Mouse (Mus musculus) hindbrain, postnatal 0 days (tissue): Measurements from ENCODE around the gene Spesp1. TPM values are rescaled to one million over a fixed set of nuclear protein-coding genes. Genes with fewer than 3 reads are reported as not detected.

Source experiments
- ATAC-seq: fragments of 200-750 bp; cut with Nextera tagmentation; 2 replicates; pipeline ENCODE4 v1.8.0; 2017; ENCODE audit warnings: mild to moderate bottlenecking, moderate TSS enrichment, moderate library complexity
- DNase-seq: peaks from one replicate; pipeline ENCODE4 v3.0.0-alpha.2; 2015; ENCODE audit warnings: low spot score
- H3K27ac ChIP-seq: fragments of 300-500 bp; sonication (generic); 2 replicates; pipeline ENCODE4 v1.5.1; 2014; ENCODE audit warnings: mild to moderate bottlenecking
- H3K27me3 ChIP-seq: fragments of 300-500 bp; sonication (generic); 2 replicates; pipeline ENCODE4 v1.6.1; 2014; ENCODE audit warnings: low read length, mixed read lengths; ENCODE audit not compliant: insufficient read depth
- H3K36me3 ChIP-seq: fragments of 300-500 bp; sonication (generic); 2 replicates; pipeline ENCODE4 v1.6.1; 2014; ENCODE audit warnings: low read length, mixed read lengths; ENCODE audit not compliant: insufficient read depth
- H3K4me1 ChIP-seq: fragments of 300-500 bp; sonication (generic); 2 replicates; pipeline ENCODE4 v1.6.1; 2014; ENCODE audit warnings: antibody characterized with exemption, low read length, mixed read lengths; ENCODE audit not compliant: insufficient read depth
- H3K4me2 ChIP-seq: fragments of 300-500 bp; sonication (generic); 2 replicates; pipeline ENCODE4 v1.6.1; 2014; ENCODE audit warnings: low read depth, mild to moderate bottlenecking, low read length, moderate library complexity, mixed read lengths
- H3K4me3 ChIP-seq: fragments of 300-500 bp; sonication (generic); 2 replicates; pipeline ENCODE4 v1.5.1; 2014; ENCODE audit warnings: low read length
- H3K9ac ChIP-seq: fragments of 300-500 bp; sonication (generic); replicated peaks from 2 replicates; pipeline ENCODE4 v1.6.1; 2014; ENCODE audit warnings: mild to moderate bottlenecking, low read length, moderate library complexity, mixed read lengths
- H3K9me3 ChIP-seq: fragments of 300-500 bp; sonication (generic); 2 replicates; pipeline ENCODE4 v1.6.1; 2016; ENCODE audit warnings: low read length, mixed read lengths
- CTCF ChIP-seq: IDR thresholded peaks from 2 replicates; pipeline ENCODE4 v1.5.1; 2016; ENCODE audit warnings: antibody characterized with exemption, control low read depth, low read depth
- WGBS: fragments of 180-500 bp; shearing (Covaris S2); extraction: QIAGEN DNeasy Blood & Tissue Kit; methylation state at CpG from one replicate; pipeline ENCODE4 v1.1.7; 2014; 5-methylcytosine and 5-hydroxymethylcytosine counted together
- microRNA-seq, 2 experiments: library from miRNA; unstranded; fragments of <30 nt; microRNA quantifications; one replicate each; pipeline ENCODE4; 2016
- polyA plus RNA-seq: library from polyadenylated mRNA; unstranded; fragments of >200 nt; fragmentation: Nextera tagmentation; extraction: Ambion mirVana; gene quantifications from 2 replicates; pipeline ENCODE4 v1.2.1, GENCODE M21; 2015
- total RNA-seq: library from RNA; depleted of rRNA; stranded (reverse); fragments of >200 nt; gene quantifications from 2 replicates; pipeline ENCODE4 v1.2.3, GENCODE M21; 2014; rRNA removed

The Spesp1 gene
- total and polyA plus RNA-seq, 2 experiments from 2014 or later: not detected

GRCm38 (mm10) chr9:62235501-62235900 lies 46.5 kb downstream of the Spesp1 start:
- Histone ChIP-seq H3K9me3 (no peaks in the 10 kb centered on the region), H3K36me3 (no peaks in the 10 kb centered on the region), H3K4me3 (no peak overlapping the region), H3K27me3 (no peaks in the 10 kb centered on the region), H3K27ac (no peak overlapping the region), H3K9ac (no peak overlapping the region), H3K4me2 (no peak overlapping the region), H3K4me1 (no peaks in the 10 kb centered on the region)
- no peak for TF ChIP-seq CTCF
- ATAC-seq (no peak), DNase-seq (no peak)
- WGBS: 88% methylated on average over 2 of the region's 2 CpGs

- no peaks in the 10 kb centered on the region for H3K36me3 ChIP-seq
- no peak overlapping the region for H3K9ac ChIP-seq
- H3K9me3 ChIP-seq: no peaks in the 10 kb centered on the region
- ATAC-seq (no peak), DNase-seq (no peak)
- WGBS: 68% methylated on average over 1 of the region's 1 CpGs
- H3K4me2 ChIP-seq: no peak overlapping the region
- TF ChIP-seq CTCF: no peak
- H3K4me3 ChIP-seq: no peak overlapping the region
- H3K4me1 ChIP-seq: no peaks in the 10 kb centered on the region
- H3K27me3 ChIP-seq: no peaks in the 10 kb centered on the region
- H3K27ac ChIP-seq: no peak overlapping the region
Observed at GRCm38 (mm10) chr9:62232649-62233048, 49.4 kb downstream of the Spesp1 start.

DNA sequence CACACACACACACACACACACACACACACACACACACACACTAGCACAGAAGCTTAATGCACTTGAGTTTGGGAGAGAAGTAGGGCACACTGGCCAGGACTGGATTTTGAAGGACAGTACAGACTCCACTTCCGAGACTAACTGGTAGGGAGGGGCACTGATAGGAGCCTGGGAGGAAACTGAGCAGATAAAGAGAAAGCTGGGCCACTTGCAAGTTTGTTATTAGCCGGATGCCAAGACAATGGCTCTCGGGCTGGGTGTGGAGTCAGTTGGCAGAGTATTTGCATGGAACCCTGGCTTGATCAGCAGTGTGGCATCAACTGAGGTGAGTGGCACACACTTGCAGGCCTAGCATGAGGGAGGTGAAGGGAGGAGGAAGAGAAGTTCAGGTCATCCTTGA lies 51.0 kb downstream of the Spesp1 start:
- no peak for DNase-seq
- Histone ChIP-seq H3K4me2 (no peak overlapping the region), H3K36me3 (no peaks in the 10 kb centered on the region), H3K4me1 (no peaks in the 10 kb centered on the region), H3K9ac (no peak overlapping the region), H3K27ac (no peak overlapping the region), H3K27me3 (no peaks in the 10 kb centered on the region), H3K4me3 (no peak overlapping the region), H3K9me3 (no peaks in the 10 kb centered on the region)
- 61% methylated on average over 3 of the region's 3 CpGs for WGBS
- no peak for TF ChIP-seq CTCF
- ATAC-seq: no peak

GRCm38 (mm10) chr9:62229985-62230384 lies 52.0 kb downstream of the Spesp1 start:
- no peak for TF ChIP-seq CTCF
- ATAC-seq: no peak
- no peaks in the 10 kb centered on the region for H3K27me3 ChIP-seq

DNA sequence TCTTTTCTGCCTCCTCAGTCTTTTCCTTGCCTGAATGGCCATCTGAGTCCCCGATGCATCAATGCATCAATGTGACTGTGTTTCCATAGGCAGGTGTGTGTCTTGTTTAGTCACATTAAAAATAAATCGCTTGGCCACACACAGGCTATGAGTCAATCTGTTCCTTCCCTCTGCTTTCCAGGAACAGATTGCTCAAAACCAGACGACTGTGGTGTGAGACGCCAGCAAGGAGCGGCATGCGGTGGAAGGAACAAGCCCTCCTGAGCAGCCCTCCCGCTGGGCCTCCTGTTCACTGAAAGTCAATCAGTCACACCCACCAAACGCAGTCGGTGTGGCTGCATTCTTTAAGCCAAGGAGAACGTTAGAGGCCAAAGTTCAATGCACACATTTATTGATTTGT lies 59.5 kb downstream of the Spesp1 start:
- no peaks in the 10 kb centered on the region for H3K36me3 ChIP-seq
- DNase-seq (peak; percentile 74), ATAC-seq (peak; percentile 79)
- WGBS: 9% methylated on average over 10 of the region's 10 CpGs
- H3K4me2 ChIP-seq: no peak overlapping the region
- no peak for TF ChIP-seq CTCF
- no peak overlapping the region for H3K4me3 ChIP-seq
- H3K4me1 ChIP-seq: peaks cover 8% of the 10 kb centered on the region; the same call in 1 of the 2 replicates
- no peaks in the 10 kb centered on the region for H3K9me3 ChIP-seq
- H3K9ac ChIP-seq: no peak overlapping the region
- H3K27me3 ChIP-seq: no peaks in the 10 kb centered on the region
- H3K27ac ChIP-seq: 0 out of 2 replicates have a peak overlapping the region, but pooled peaks have one; percentile 51

More at GRCm38 (mm10) chr9:62229985-62230384, 52.0 kb downstream of the Spesp1 start:
- no peak overlapping the region for H3K4me2 ChIP-seq
- WGBS: 82% methylated on average over 2 of the region's 2 CpGs
- no peak overlapping the region for H3K9ac ChIP-seq
- H3K4me1 ChIP-seq: no peaks in the 10 kb centered on the region
- no peak for DNase-seq
- no peaks in the 10 kb centered on the region for H3K9me3 ChIP-seq
- no peak overlapping the region for H3K27ac ChIP-seq
- H3K36me3 ChIP-seq: no peaks in the 10 kb centered on the region
- H3K4me3 ChIP-seq: no peak overlapping the region

DNA sequence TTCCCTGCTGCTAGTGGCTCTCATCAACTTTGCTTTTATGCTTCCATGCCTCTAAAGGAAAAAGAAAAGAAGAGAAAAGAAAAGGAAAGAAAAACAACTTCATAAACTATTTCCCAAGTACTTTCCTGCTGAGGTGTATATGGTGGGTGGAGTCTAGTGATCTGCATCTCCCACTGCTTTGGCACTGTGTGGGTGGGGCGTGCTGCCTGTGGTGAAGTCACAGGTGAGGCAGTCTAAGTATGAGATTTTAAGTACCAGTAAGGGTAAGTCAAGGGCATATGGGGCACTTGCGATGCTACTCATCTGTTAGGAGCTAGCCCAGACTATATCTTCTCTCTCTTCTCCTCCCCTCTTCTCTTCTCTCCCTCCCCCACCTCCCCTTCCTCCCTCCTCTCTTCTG lies 60.0 kb downstream of the Spesp1 start:
- no peak for DNase-seq
- Histone ChIP-seq H3K36me3 (no peaks in the 10 kb centered on the region), H3K27me3 (no peaks in the 10 kb centered on the region), H3K4me3 (no peak overlapping the region), H3K27ac (0 out of 2 replicates have a peak overlapping the region, but pooled peaks have one; percentile 51), H3K4me2 (no peak overlapping the region), H3K9me3 (no peaks in the 10 kb centered on the region), H3K9ac (no peak overlapping the region), H3K4me1 (peaks cover 8% of the 10 kb centered on the region; the same call in 1 of the 2 replicates)
- peak; percentile 27; the same call in 1 of the 2 replicates for ATAC-seq
- no peak for TF ChIP-seq CTCF
- WGBS: 82% methylated on average over 2 of the region's 2 CpGs

Small RNA genes lying within 50 kb of the gene (microRNA-seq; reads per million reads assigned to microRNA genes)
- gene Gm25603: 0 reads per million in 2 experiments

Other genes with a start within 250 kb of the Spesp1 start
- gene Glce, start 159.6 kb downstream of the Spesp1 start, total RNA-seq: 42.1 and 44.5 TPM in 2 replicates
- gene Glce, start 159.6 kb downstream of the Spesp1 start, polyA plus RNA-seq: 21.0 and 25.1 TPM in 2 replicates
- 50.7 and 57.2 TPM in 2 replicates for gene Anp32a, start 59.1 kb upstream of the Spesp1 start, total RNA-seq
- 112 and 116 TPM in 2 replicates for gene Anp32a, start 59.1 kb upstream of the Spesp1 start, polyA plus RNA-seq